Mouse (Mus musculus) urinary bladder, adult 18-20 months (tissue): Measurements from ENCODE around the gene Vmn1r121.
"Not testable (repeated sequence)": the region's sequence is repeated elsewhere in the genome, so short reads cannot be mapped to it uniquely, and the experiment has no call there.

Experiments
- DNase-seq, 2 experiments: peaks; one replicate each; pipeline ENCODE4 v3.0.0; 2022; ENCODE audit warnings: low spot score in 2 of 2, mixed read lengths in 2 of 2

The Vmn1r121 gene

GRCm38 (mm10) chr7:21098413-21098812, at the start of gene Vmn1r121:
Gene Vmn1r121 (minus strand): TSS chr7:21098513.
- not testable (repeated sequence) for DNase-seq

GRCm38 (mm10) chr7:21134028-21134427, 35.7 kb upstream of the Vmn1r121 start, which contains the start of gene Vmn1r122:
Gene Vmn1r122 (minus strand): TSS chr7:21134128.
- DNase-seq, result not testable (repeated sequence)

- not testable (repeated sequence) for DNase-seq
These were observed 44.6 kb downstream of the Vmn1r121 start, which contains the start of gene Vmn1r120 for GRCm38 (mm10) chr7:21053684-21054083. Gene Vmn1r120 (minus strand): TSS chr7:21053784.
